Mouse (Mus musculus): ENCODE data around the gene Gpd2. TPM values are rescaled to one million over a fixed set of nuclear protein-coding genes. Genes with fewer than 3 reads are reported as not detected.

The Gpd2 gene
- polyA plus RNA-seq, 1 experiment from 2014 or later, result 16.3 TPM

DNA sequence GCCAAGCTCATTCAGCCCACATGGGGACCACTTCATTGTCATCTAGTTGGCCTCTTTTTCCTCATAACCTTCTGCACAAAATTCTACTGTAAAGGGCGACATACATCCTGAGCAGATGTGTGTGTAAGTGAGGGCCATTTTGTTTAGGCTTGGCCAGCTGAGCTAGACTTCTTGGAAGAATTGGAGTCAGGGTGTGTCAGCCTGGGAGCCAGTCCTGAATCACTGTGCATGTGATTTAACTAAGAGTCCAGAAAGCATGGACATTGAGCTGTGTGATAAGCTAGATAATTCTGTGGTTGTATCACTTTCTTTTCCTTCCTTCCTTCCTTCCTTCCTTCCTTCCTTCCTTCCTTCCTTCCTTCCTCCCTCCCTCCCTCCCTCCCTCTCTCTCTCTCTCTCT lies 26.0 kb downstream of the Gpd2 start:
- 71% methylated on average over 1 of the region's 1 CpGs for WGBS
- DNase-seq (no peak), ATAC-seq (ENCODE audit: insufficient read depth) (no peak)
- TF ChIP-seq CTCF (IDR thresholded peaks at IDR 0.05; ENCODE audit: low read depth), result no peak
- Histone ChIP-seq H3K27ac (ENCODE audit: low read depth) (no peak overlapping the region), H3K27me3 (ENCODE audit: insufficient read depth, low read length) (no peaks in the 10 kb centered on the region), H3K4me3 (ENCODE audit: low read depth, low read length) (no peak overlapping the region), H3K9ac (no peak overlapping the region), H3K9me3 (ENCODE audit: low read depth, low read length) (no peaks in the 10 kb centered on the region), H3K4me1 (ENCODE audit: insufficient read depth) (no peaks in the 10 kb centered on the region), H3K4me2 (no peak overlapping the region), H3K36me3 (ENCODE audit: insufficient read depth) (no peaks in the 10 kb centered on the region)

DNA sequence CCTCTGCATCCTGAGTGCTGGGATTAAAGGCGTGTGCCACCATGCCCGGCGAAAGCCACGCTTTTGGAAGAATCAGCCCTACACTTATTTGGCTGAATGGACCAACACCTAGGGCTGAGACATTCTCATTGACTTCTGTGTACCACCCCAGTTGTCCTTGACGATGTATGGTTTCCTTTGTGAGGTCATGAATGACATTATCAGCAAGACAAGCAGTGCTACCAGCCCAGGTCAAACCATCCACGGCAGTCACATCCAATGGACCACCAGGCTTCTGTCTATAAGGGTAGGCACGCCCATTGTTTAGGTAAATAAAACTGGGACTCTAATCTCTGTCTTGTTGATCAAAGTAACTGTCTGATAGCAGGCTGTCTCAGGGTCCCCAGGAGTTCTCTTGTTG lies 27.5 kb downstream of the Gpd2 start:
- Histone ChIP-seq H3K4me1 (ENCODE audit: insufficient read depth) (no peaks in the 10 kb centered on the region), H3K9me3 (ENCODE audit: low read depth, low read length) (no peaks in the 10 kb centered on the region), H3K4me2 (no peak overlapping the region), H3K4me3 (ENCODE audit: low read depth, low read length) (no peak overlapping the region), H3K36me3 (ENCODE audit: insufficient read depth) (no peaks in the 10 kb centered on the region), H3K27me3 (ENCODE audit: insufficient read depth, low read length) (no peaks in the 10 kb centered on the region), H3K27ac (ENCODE audit: low read depth) (no peak overlapping the region), H3K9ac (no peak overlapping the region)
- TF ChIP-seq CTCF (IDR thresholded peaks at IDR 0.05; ENCODE audit: low read depth), result no peak
- ATAC-seq (ENCODE audit: insufficient read depth) (no peak), DNase-seq (no peak)
- 77% methylated on average over 7 of the region's 7 CpGs for WGBS

DNA sequence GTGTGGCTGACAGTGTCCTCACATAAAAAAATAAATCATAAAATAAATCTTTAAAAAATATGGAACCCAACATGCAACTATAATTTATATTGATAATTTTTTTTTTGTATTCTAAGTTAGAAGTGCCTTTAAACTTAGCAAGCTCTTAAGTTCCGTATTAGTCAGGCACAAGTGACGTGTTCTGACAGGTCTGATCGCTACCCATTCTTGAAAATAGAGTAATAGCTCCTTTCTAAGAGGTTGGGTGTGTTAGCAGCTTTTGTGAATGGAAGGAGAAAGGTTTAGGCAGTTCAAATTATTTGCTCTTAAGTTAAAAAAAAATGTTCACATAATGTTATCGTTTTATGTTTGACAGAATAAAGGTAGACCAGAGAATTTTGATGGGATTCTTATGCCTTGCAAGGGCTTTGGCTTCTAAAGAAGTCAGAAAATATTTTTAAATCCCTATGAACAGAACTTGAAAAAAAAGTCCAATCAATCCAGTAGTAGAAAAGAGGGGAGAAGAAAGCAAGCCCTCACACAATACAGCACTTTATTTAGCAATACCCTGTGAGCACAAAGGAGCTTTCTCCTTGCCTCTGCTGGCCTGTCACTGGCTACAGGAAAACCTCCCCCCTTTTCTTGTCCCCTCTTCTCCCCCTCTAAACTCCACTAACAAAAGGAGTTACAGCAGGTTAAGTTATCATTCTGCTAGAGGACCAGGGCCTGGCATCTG lies 29.4 kb downstream of the Gpd2 start:
- no peak; the same call in 1 of the 2 replicates for ATAC-seq (ENCODE audit: insufficient read depth)
- no peak overlapping the region for H3K27ac ChIP-seq (ENCODE audit: low read depth)
- DNase-seq, result no peak

DNA sequence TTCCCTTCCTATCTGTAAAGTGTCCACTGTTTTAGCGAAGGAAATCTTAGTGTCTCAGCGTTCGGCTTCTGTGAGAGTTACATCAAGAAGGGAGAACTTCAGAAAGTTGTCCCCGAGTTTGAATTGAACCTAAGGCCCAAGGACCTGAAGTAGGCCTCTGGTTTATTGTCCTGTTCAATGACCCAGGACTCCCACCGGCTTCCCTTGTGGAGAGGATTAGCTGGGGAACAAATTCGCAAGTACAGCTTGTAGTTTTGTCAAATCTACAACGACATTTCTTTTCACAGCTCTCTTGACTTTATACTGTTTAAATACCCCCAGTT lies 29.9 kb downstream of the Gpd2 start:
- no peak overlapping the region for H3K4me2 ChIP-seq
- no peak overlapping the region for H3K4me3 ChIP-seq (ENCODE audit: low read depth, low read length)
- H3K36me3 ChIP-seq (ENCODE audit: insufficient read depth), result no peaks in the 10 kb centered on the region
- H3K9me3 ChIP-seq (ENCODE audit: low read depth, low read length), result no peaks in the 10 kb centered on the region
- 47% methylated on average over 7 of the region's 7 CpGs for WGBS
- no peaks in the 10 kb centered on the region for H3K27me3 ChIP-seq (ENCODE audit: insufficient read depth, low read length)
- H3K27ac ChIP-seq (ENCODE audit: low read depth), result no peak overlapping the region
- H3K4me1 ChIP-seq (ENCODE audit: insufficient read depth), result no peaks in the 10 kb centered on the region
- no peak for TF ChIP-seq CTCF (IDR thresholded peaks at IDR 0.05; ENCODE audit: low read depth)
- DNase-seq, result no peak
- ATAC-seq (ENCODE audit: insufficient read depth), result no peak
- no peak overlapping the region for H3K9ac ChIP-seq

More for the DNA sequence above, 29.4 kb downstream of the Gpd2 start:
- Histone ChIP-seq H3K27me3 (ENCODE audit: insufficient read depth, low read length) (no peaks in the 10 kb centered on the region), H3K4me2 (no peak overlapping the region), H3K36me3 (ENCODE audit: insufficient read depth) (no peaks in the 10 kb centered on the region), H3K9me3 (ENCODE audit: low read depth, low read length) (no peaks in the 10 kb centered on the region), H3K4me3 (ENCODE audit: low read depth, low read length) (no peak overlapping the region), H3K4me1 (ENCODE audit: insufficient read depth) (no peaks in the 10 kb centered on the region), H3K9ac (no peak overlapping the region)
- no peak for TF ChIP-seq CTCF (IDR thresholded peaks at IDR 0.05; ENCODE audit: low read depth)
- WGBS, result 59% methylated on average over 4 of the region's 4 CpGs

DNA sequence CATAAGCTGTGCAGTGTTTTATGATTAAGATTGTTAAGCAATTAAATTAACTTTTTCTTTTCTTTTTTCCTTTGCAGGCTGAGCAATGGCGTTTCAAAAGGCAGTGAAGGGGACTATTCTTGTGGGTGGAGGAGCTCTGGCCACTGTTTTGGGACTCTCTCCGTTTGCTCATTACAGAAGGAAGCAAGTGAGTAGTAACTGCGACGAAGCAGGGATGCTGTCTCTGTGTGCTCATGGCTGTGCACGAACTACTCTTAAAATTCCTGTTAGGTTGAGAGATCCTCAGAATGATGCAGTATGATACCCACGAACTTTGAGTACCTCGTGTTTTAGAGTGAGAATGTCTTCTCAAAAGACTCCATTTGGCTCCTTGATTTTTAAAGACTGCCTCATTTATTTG lies 30.5 kb downstream of the Gpd2 start:
- 70% methylated on average over 7 of the region's 7 CpGs for WGBS
- DNase-seq, result no peak
- Histone ChIP-seq H3K4me1 (ENCODE audit: insufficient read depth) (no peaks in the 10 kb centered on the region), H3K4me2 (no peak overlapping the region), H3K9me3 (ENCODE audit: low read depth, low read length) (no peaks in the 10 kb centered on the region), H3K4me3 (ENCODE audit: low read depth, low read length) (no peak overlapping the region), H3K9ac (no peak overlapping the region), H3K27me3 (ENCODE audit: insufficient read depth, low read length) (no peaks in the 10 kb centered on the region), H3K36me3 (ENCODE audit: insufficient read depth) (no peaks in the 10 kb centered on the region), H3K27ac (ENCODE audit: low read depth) (no peak overlapping the region)
- ATAC-seq (ENCODE audit: insufficient read depth), result no peak
- no peak for TF ChIP-seq CTCF (IDR thresholded peaks at IDR 0.05; ENCODE audit: low read depth)

DNA sequence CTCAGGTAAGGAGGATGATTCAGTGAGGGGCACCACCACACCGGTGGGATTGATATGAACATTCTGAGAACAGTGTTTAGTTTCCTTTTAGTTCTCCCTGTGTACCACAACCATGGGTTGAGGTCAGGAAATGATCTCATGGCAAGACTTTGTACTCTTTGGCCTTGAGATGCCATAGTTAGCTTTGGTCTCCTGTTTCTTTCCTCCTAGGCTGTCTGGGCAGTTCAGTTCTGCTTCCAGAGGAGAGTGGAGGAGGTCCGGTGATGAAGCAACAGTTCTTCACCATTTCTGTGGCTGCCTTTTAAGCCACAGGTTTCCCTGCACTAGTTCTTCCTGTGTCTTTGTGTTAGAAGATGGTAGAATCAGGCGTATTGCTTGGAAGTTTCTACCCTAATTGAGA lies 31.4 kb downstream of the Gpd2 start:
- Histone ChIP-seq H3K4me2 (no peak overlapping the region), H3K27ac (ENCODE audit: low read depth) (no peak overlapping the region), H3K4me3 (ENCODE audit: low read depth, low read length) (no peak overlapping the region), H3K36me3 (ENCODE audit: insufficient read depth) (no peaks in the 10 kb centered on the region), H3K27me3 (ENCODE audit: insufficient read depth, low read length) (no peaks in the 10 kb centered on the region), H3K9me3 (ENCODE audit: low read depth, low read length) (no peaks in the 10 kb centered on the region), H3K9ac (no peak overlapping the region), H3K4me1 (ENCODE audit: insufficient read depth) (no peaks in the 10 kb centered on the region)
- TF ChIP-seq CTCF (IDR thresholded peaks at IDR 0.05; ENCODE audit: low read depth), result no peak
- ATAC-seq (ENCODE audit: insufficient read depth), result no peak
- DNase-seq, result no peak
- 84% methylated on average over 3 of the region's 3 CpGs for WGBS

DNA sequence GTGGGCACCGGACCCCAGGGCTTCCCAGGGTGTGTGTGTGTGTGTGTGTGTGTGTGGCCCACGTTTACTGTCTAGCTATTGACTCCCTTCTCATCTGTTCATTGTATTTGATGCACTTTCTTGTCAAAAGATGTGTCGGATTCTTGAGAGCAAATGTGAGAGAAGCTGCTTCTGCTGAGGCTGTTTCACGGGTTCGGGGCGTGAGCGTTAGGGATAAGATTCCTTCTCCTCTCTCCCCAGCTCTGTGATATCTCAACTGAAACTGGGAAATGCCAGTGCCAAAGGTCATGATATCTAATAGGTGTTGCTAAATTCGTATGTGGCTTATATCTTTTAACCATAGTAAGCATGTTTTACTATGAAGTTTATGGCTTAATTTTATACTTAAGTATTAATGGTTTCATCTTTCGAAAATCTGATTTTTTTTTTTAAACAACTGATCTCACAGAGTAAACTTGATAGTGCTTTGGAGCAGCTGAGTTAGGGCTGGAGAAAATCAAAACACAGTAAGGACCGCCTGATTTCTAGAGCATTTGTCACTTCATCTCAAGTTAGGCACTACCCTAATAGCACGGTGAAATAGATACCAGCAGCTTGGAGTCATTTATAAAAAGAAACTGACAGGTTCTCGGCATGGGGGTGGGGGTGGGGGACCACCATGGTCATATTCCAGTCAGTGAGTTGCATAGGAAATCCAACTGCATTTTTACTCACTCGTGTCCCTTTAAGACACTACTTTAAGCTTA lies 32.4 kb downstream of the Gpd2 start:
- H3K9ac ChIP-seq, result no peak overlapping the region
- no peak overlapping the region for H3K27ac ChIP-seq (ENCODE audit: low read depth)
- H3K9me3 ChIP-seq (ENCODE audit: low read depth, low read length), result no peaks in the 10 kb centered on the region
- DNase-seq (no peak), ATAC-seq (ENCODE audit: insufficient read depth) (no peak)
- no peak for TF ChIP-seq CTCF (IDR thresholded peaks at IDR 0.05; ENCODE audit: low read depth)
- H3K4me1 ChIP-seq (ENCODE audit: insufficient read depth), result no peaks in the 10 kb centered on the region
- no peaks in the 10 kb centered on the region for H3K36me3 ChIP-seq (ENCODE audit: insufficient read depth)
- H3K27me3 ChIP-seq (ENCODE audit: insufficient read depth, low read length), result no peaks in the 10 kb centered on the region
- H3K4me2 ChIP-seq, result no peak overlapping the region
- 53% methylated on average over 13 of the region's 13 CpGs for WGBS
- H3K4me3 ChIP-seq (ENCODE audit: low read depth, low read length), result no peak overlapping the region
